Mouse (Mus musculus): Measurements from ENCODE around the gene 1110032A03Rik. TPM values are rescaled to one million over a fixed set of nuclear protein-coding genes. Genes with fewer than 3 reads are reported as not detected.
A peak's percentile ranks its signal among the peaks of the same experiment; 100 is the strongest.

Gene 1110032A03Rik
- total RNA-seq, 1 experiment = 6.8 TPM

DNA sequence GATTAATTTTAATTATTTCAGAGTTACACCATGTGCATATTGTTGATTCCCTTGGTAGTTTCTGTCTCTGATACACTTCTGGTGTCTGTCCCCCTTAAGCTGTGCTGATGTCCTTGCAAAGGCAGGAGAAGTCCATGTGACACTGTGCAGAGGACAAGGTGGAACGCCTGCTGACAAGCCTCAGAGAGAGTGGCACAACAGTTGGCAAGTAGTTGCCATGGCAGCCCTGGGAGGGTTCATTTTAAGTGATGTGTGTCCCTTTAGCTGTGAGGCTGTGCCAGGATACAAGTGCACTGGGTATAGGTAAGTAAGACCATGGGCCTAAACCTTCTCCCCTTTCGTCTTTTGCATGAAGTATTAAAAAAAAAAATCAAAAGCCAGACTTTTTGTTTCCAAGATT, 5.3 kb downstream of the 1110032A03Rik start:
- H3K9me3 ChIP-seq (ENCODE audit: control insufficient read depth, insufficient read depth, low read depth, low read length) = no peaks in the 10 kb centered on the region
- in situ Hi-C loops (cut with MboI; ENCODE audit: low sequenced_read_pairs in 2 of 2, unreplicated experiment in 2 of 2) = no loop called here

DNA sequence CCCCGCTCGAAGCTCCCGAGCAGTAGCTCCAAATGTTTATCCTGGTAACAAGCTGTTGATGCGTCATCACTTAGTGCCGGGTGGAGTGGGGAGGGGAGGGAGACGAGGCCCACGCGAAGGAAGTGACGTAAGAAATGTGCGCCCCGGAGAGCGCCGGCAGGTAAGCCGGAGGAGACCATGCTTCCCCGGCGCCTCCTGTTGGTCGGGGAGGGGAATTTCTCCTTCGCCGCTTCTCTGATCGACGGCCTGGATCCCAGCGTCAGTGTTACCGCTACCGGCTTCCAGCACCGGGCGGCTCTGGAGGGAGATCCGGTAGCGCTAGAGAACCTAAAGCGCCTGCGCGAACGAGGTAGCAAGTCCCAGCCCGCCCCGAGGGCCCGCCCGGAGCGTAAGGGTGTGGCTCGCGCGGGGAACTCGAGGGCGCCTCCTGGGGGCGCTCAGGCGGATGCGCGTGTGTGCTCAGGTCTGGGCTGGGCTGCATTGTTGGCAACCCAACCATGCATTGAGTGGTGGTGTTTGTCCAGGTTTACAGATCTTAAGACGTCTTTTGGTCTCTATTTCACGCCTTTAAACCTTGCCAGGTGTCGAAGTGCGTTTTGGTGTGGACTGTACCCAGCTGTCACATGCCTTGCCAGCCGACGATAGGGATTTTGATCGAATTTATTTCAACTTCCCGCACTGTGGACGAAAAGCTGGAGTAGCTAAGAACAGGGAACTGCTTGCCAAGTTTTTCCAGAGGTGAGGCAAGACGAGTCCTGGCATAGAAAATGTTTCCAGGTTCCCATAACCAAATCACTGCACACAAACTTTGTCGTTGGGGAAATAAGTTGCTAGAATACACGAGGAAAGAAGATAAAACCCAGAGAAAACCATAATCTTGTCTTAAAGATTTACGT, 7.0 kb downstream of the 1110032A03Rik start, which contains the start of gene Fdxacb1:
Fdxacb1 (plus strand) TSS at position 130 of the 896 bp plus-strand sequence.
- 0 out of 2 replicates have a peak, but pooled peaks cover 2% of the 10 kb centered on the region for H3K36me3 ChIP-seq (ENCODE audit: control insufficient read depth, insufficient read depth, low read length, poor library complexity, severe bottlenecking)
- no peaks in the 10 kb centered on the region for H3K9me3 ChIP-seq (ENCODE audit: control insufficient read depth, insufficient read depth, low read depth, low read length)
- in situ Hi-C loops (cut with MboI; ENCODE audit: low sequenced_read_pairs in 2 of 2, unreplicated experiment in 2 of 2) = no loop called here
- TF ChIP-seq CHD2 (IDR thresholded peaks at IDR 0.05; ENCODE audit: low read depth, low read length) (no peak), HCFC1 (IDR thresholded peaks at IDR 0.05; ENCODE audit: borderline replicate concordance, insufficient read depth, low read length) (peak; percentile 84), MAFK (IDR thresholded peaks at IDR 0.05; ENCODE audit: insufficient read depth, low read depth, low read length) (no peak), ZC3H11A (IDR thresholded peaks at IDR 0.05; ENCODE audit: borderline replicate concordance, low read depth, low read length) (0 out of 2 replicates have a peak, but pooled peaks have one; percentile 4), ZNF384 (IDR thresholded peaks at IDR 0.05; ENCODE audit: low read depth, low read length) (no peak)
- peak within 1 kb of the TSS; percentile 84 to 85 for H3K4me3 ChIP-seq (ENCODE audit: insufficient read depth in 1 of 2, low read depth in 1 of 2, low read length in 2 of 2, poor library complexity in 1 of 2, severe bottlenecking in 1 of 2)
- H3K27ac ChIP-seq (ENCODE audit: insufficient read depth, low read depth, low read length, poor library complexity, severe bottlenecking) = peak within 1 kb of the TSS; percentile 87
- peak within 1 kb of the TSS; percentile 92 for H3K9ac ChIP-seq (ENCODE audit: insufficient read depth, low read depth, low read length, poor library complexity, severe bottlenecking)
- peak; percentile 98 for DNase-seq (ENCODE audit: low read depth, low spot score)
- H3K4me1 ChIP-seq (ENCODE audit: control insufficient read depth in 2 of 2, insufficient read depth in 2 of 2, low read length in 2 of 2, poor library complexity in 1 of 2) = no peaks in the 10 kb centered on the region; a peak in 1 of 4 replicates

More for the DNA sequence above, 5.3 kb downstream of the 1110032A03Rik start:
- Histone ChIP-seq H3K4me3 (ENCODE audit: insufficient read depth in 1 of 2, low read depth in 1 of 2, low read length in 2 of 2, poor library complexity in 1 of 2, severe bottlenecking in 1 of 2) (no peak overlapping the region), H3K36me3 (ENCODE audit: control insufficient read depth, insufficient read depth, low read length, poor library complexity, severe bottlenecking) (0 out of 2 replicates have a peak, but pooled peaks cover 2% of the 10 kb centered on the region), H3K4me1 (ENCODE audit: control insufficient read depth in 2 of 2, insufficient read depth in 2 of 2, low read length in 2 of 2, poor library complexity in 1 of 2) (peaks cover 0 to 2% of the 10 kb centered on the region in 2 experiments; a peak in 1 of 4 replicates), H3K9ac (ENCODE audit: insufficient read depth, low read depth, low read length, poor library complexity, severe bottlenecking) (no peak overlapping the region), H3K27ac (ENCODE audit: insufficient read depth, low read depth, low read length, poor library complexity, severe bottlenecking) (no peak overlapping the region)
- TF ChIP-seq ZC3H11A (IDR thresholded peaks at IDR 0.05; ENCODE audit: borderline replicate concordance, low read depth, low read length) (no peak), ZNF384 (IDR thresholded peaks at IDR 0.05; ENCODE audit: low read depth, low read length) (no peak)
- DNase-seq (ENCODE audit: low read depth, low spot score) = no peak

DNA sequence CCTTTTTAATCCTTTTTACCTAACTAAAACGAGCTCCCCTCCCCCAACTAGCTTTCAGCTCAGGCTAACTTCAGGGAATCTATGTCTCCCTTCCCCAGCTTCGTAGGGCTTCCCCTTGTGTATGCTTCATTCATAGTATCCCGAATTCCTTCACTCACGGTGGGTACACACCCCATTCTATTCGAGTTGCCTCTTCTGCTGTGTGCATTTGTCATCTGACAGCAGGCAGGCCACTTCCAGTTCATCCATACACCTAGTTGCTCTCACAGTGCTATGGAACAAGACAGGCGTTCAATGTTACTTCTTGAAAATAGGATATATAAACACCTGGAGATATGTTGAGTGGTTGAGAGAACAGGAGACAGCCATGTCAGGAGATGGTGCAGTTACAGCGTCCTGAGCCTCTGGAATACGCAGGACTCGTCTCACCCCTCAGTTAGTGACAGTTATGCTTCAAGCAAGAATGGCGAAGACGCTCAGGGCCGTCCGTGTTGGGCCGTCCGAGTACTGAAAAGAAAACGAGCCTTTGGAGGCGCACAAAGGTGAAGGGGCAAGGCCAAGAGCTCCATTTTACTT, 7.7 kb downstream of the 1110032A03Rik start:
- H3K27ac ChIP-seq (ENCODE audit: insufficient read depth, low read depth, low read length, poor library complexity, severe bottlenecking) = peak overlapping the region; percentile 69; the same call in 1 of the 2 replicates
- in situ Hi-C loops (cut with MboI; ENCODE audit: low sequenced_read_pairs in 2 of 2, unreplicated experiment in 2 of 2) = no loop called here
- H3K9me3 ChIP-seq (ENCODE audit: control insufficient read depth, insufficient read depth, low read depth, low read length) = no peaks in the 10 kb centered on the region

DNA sequence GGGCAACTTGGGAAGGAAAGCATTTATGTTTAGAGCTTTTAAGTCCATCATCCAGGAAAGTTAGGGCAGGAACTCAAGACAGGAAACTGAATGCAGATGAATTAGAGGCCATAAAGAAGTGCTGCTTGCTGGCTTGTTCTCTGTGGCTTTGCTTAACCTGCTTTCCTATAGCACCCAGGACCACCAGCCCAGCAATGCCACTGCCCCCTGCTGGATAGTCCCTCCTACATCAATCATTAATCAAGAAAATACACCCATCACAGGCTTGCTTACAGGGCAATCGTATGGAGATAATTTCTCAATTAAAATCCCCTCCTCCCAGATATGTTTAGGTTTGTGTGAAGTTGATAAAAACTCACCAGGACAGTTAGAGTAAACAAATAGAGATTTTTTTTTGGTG, 12.0 kb downstream of the 1110032A03Rik start:
- DNase-seq (ENCODE audit: low read depth, low spot score) = no peak
- no peak for TF ChIP-seq ZNF384 (IDR thresholded peaks at IDR 0.05; ENCODE audit: low read depth, low read length)
- no peak for TF ChIP-seq CHD2 (IDR thresholded peaks at IDR 0.05; ENCODE audit: low read depth, low read length)
- no peak for TF ChIP-seq MAFK (IDR thresholded peaks at IDR 0.05; ENCODE audit: insufficient read depth, low read depth, low read length)
- no peak for TF ChIP-seq HCFC1 (IDR thresholded peaks at IDR 0.05; ENCODE audit: borderline replicate concordance, insufficient read depth, low read length)
- no peak for TF ChIP-seq ZC3H11A (IDR thresholded peaks at IDR 0.05; ENCODE audit: borderline replicate concordance, low read depth, low read length)
- H3K36me3 ChIP-seq (ENCODE audit: control insufficient read depth, insufficient read depth, low read length, poor library complexity, severe bottlenecking) = no peaks in the 10 kb centered on the region
- no peak overlapping the region for H3K9ac ChIP-seq (ENCODE audit: insufficient read depth, low read depth, low read length, poor library complexity, severe bottlenecking)
- no peaks in the 10 kb centered on the region for H3K9me3 ChIP-seq (ENCODE audit: control insufficient read depth, insufficient read depth, low read depth, low read length)
- H3K4me1 ChIP-seq (ENCODE audit: control insufficient read depth in 2 of 2, insufficient read depth in 2 of 2, low read length in 2 of 2, poor library complexity in 1 of 2) = no peaks in the 10 kb centered on the region
- H3K4me3 ChIP-seq (ENCODE audit: insufficient read depth in 1 of 2, low read depth in 1 of 2, low read length in 2 of 2, poor library complexity in 1 of 2, severe bottlenecking in 1 of 2) = no peak overlapping the region
- H3K27ac ChIP-seq (ENCODE audit: insufficient read depth, low read depth, low read length, poor library complexity, severe bottlenecking) = no peak overlapping the region
- in situ Hi-C loops (cut with MboI; ENCODE audit: low sequenced_read_pairs in 2 of 2, unreplicated experiment in 2 of 2) = no loop called here

More for the DNA sequence above, 7.7 kb downstream of the 1110032A03Rik start:
- no peaks in the 10 kb centered on the region; a peak in 1 of 4 replicates for H3K4me1 ChIP-seq (ENCODE audit: control insufficient read depth in 2 of 2, insufficient read depth in 2 of 2, low read length in 2 of 2, poor library complexity in 1 of 2)
- peak overlapping the region; percentile 84 to 85 for H3K4me3 ChIP-seq (ENCODE audit: insufficient read depth in 1 of 2, low read depth in 1 of 2, low read length in 2 of 2, poor library complexity in 1 of 2, severe bottlenecking in 1 of 2)
- H3K9ac ChIP-seq (ENCODE audit: insufficient read depth, low read depth, low read length, poor library complexity, severe bottlenecking) = peak overlapping the region; percentile 87
- no peak for DNase-seq (ENCODE audit: low read depth, low spot score)
- TF ChIP-seq ZC3H11A (IDR thresholded peaks at IDR 0.05; ENCODE audit: borderline replicate concordance, low read depth, low read length) (no peak), MAFK (IDR thresholded peaks at IDR 0.05; ENCODE audit: insufficient read depth, low read depth, low read length) (no peak), CHD2 (IDR thresholded peaks at IDR 0.05; ENCODE audit: low read depth, low read length) (no peak), ZNF384 (IDR thresholded peaks at IDR 0.05; ENCODE audit: low read depth, low read length) (no peak), HCFC1 (IDR thresholded peaks at IDR 0.05; ENCODE audit: borderline replicate concordance, insufficient read depth, low read length) (no peak)
- H3K36me3 ChIP-seq (ENCODE audit: control insufficient read depth, insufficient read depth, low read length, poor library complexity, severe bottlenecking) = 0 out of 2 replicates have a peak, but pooled peaks cover 2% of the 10 kb centered on the region

Measured in ES-E14 (cell line).